Mouse (Mus musculus) kidney, postnatal 10 days (tissue): ENCODE results near the gene Slc25a4.

ENCODE experiments used
- DNase-seq: peaks from one replicate; pipeline ENCODE4 v3.0.0; 2021; ENCODE audit warnings: mixed read lengths

Gene Slc25a4

GRCm38 (mm10) chr8:46204301-46204700 is 6.8 kb downstream of the Slc25a4 start:
- DNase-seq: no peak

DNA sequence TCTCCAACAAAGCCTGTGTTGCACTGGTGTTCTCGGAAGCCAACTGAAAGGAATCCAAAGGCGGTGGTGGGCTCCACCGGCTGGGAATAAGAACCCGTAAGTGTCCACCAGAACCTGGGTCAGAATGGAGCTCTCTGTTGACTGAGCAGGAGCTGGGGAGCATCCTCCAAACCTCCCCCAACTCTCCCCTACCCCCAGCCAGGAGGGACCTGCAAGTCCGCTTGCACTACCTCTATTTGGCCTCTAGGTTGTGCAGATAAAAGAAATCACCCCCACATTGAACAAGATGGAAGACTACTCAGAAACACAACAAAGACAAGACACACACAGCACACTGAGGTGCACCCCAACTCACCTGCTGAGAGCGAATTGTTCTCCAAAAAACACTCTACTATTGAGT is 8.7 kb downstream of the Slc25a4 start:
- no peak for DNase-seq

DNA sequence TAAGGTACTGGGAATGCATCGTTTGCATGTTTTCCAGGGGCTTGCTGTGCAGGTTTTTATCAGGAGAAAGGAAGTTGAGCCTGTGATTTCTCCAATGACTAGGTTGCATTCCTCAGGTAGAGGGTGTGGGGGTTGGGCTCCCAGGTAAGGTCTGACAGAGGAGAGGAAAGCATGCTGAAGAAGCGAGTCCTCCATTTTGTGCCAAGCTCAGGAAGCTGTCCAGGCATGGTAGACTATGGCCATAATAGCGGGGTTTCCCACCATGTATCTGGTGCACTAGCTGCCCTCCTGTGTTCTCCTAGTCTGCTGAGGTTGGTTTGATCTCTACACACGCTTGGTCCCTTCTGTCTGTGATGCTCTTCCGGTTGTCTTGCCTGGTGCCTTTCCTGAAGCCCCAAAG is 13.4 kb downstream of the Slc25a4 start:
- no peak for DNase-seq

DNA sequence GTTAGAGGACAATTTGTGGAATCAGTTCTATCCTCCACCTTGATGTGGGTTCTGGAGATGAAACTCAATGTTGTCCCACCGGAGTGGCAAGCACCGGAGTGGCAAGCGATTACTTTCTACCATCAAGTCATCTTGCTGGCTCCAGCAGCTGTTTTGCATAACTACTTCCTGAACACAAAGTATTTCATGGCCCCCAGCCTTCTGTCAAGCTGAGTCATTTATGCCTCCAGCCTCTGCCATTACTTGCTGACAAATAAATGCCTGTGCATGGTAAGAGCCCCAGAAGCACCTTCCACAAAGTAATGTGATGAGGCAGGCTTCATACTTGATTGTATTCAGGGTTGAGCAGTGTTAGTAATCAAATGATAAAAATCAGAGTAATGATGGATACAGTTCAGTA is 14.2 kb downstream of the Slc25a4 start:
- no peak for DNase-seq

GRCm38 (mm10) chr8:46193100-46193499 is 18.0 kb downstream of the Slc25a4 start:
- no peak for DNase-seq

DNA sequence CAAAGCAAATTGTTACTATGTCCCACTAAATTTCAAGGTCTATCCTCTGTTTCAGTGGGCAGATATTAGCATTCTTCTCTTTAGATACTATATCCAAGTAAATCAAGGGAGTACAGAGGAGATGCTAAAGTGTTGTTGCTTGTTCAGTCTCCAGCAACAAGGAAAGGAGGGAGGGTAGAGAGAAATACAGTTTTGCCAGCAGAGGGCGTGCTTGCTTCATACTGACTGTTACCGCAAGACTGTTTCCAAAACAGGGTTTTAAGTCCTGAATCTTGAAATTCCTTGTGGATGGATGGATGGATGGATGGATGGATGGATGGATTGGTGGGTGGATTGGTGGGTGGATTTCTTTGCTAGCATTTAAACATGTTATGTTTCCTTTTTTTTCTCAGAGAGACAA is 25.7 kb downstream of the Slc25a4 start:
- DNase-seq: peak; percentile 80

DNA sequence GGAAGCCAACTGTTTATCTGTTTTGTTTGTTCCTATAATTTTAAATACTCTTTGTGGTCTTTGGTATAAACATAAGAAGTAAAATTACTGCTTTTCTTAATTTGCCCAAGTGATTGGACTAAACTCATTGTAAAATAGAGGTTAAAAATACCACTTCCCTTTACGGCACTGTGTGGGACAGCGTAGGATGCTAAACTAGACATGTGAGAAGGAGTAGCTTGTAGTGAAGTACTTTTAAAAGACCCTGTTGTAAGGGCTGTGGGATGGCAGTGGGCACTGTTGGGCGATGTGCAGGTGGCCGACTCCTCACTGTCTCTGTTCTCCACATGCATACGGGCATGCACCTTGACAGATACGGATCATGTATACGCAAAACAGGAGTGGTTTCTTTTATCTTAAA is 30.9 kb downstream of the Slc25a4 start:
- no peak for DNase-seq

- no peak for DNase-seq
These were observed 37.4 kb downstream of the Slc25a4 start for GRCm38 (mm10) chr8:46173651-46174050.

GRCm38 (mm10) chr8:46163870-46164190 is 47.3 kb downstream of the Slc25a4 start:
- DNase-seq: no peak

DNA sequence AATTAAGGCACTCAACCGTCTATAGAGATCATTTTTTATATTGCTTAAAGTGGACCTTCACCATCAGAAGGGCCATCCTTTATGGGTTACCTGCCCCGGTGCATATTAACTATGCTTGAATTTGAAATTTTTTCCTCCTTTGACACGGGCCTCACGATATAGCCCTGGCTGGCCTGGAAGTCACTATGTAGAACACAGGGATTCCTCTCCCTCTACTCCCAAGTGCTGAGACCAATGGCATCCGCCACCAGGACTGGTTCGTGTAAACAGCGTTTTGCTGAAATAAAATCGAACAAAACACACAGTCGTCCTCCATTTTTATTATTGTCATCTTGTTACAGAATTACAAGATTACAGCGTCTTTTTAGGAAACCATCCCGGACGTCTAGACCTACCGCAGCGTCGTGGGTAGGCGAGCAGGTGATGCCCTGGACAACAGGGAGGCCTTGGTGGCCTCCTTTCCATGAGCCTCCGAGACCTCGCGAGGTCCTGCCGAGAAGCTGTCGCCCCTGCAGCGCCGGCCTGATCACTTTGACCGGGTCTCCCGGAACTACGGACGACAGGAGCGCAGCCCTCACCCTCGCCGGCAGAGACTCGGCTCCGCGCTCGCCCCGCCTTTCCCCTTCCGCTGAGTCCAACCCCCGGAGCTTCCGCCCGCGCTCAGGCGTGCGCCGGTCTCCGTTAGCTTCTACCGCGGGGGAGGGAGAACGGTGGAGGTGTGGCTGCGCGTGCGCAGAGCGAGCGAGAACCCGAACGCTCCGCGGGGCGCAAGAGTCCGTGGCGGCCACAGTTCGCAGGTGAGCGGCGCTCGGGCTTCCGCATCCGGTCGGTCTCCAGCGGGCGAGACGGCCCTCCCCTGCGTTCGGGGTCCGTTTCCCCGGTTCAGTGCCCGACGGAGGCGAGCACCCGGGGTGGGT is 47.9 kb downstream of the Slc25a4 start:
- DNase-seq: peak; percentile 97
